Mouse (Mus musculus): ENCODE results near the gene Prcd. TPM values are rescaled to one million over a fixed set of nuclear protein-coding genes. Genes with fewer than 3 reads are reported as not detected.

Gene Prcd
- polyA plus RNA-seq, 1 experiment from 2014 or later = 1.9 TPM

GRCm38 (mm10) chr11:116677711-116678441, 24.5 kb downstream of the Prcd start:
- no peak overlapping the region for H3K4me3 ChIP-seq (ENCODE audit: low read length)
- ATAC-seq = no peak
- 75% methylated on average over 8 of the region's 8 CpGs for WGBS
- no peak overlapping the region for H3K9ac ChIP-seq (ENCODE audit: low read depth, low read length)
- H3K4me2 ChIP-seq (ENCODE audit: low read depth, low read length) = no peak overlapping the region
- peaks cover 26% of the 10 kb centered on the region for H3K36me3 ChIP-seq (ENCODE audit: control insufficient read depth, insufficient read depth, low read length)
- H3K9me3 ChIP-seq (ENCODE audit: control insufficient read depth, low read length) = no peaks in the 10 kb centered on the region
- H3K27ac ChIP-seq (ENCODE audit: low read length) = no peak overlapping the region
- no peaks in the 10 kb centered on the region for H3K27me3 ChIP-seq (replicated peaks; ENCODE audit: control insufficient read depth, insufficient read depth, low read length)
- H3K4me1 ChIP-seq (ENCODE audit: control insufficient read depth, insufficient read depth, low read length) = peaks cover 24% of the 10 kb centered on the region

GRCm38 (mm10) chr11:116679148-116679547, 25.8 kb downstream of the Prcd start:
- H3K9ac ChIP-seq (ENCODE audit: low read depth, low read length) = no peak overlapping the region
- ATAC-seq = no peak
- peaks cover 17% of the 10 kb centered on the region for H3K4me1 ChIP-seq (ENCODE audit: control insufficient read depth, insufficient read depth, low read length)
- peaks cover 21% of the 10 kb centered on the region for H3K36me3 ChIP-seq (ENCODE audit: control insufficient read depth, insufficient read depth, low read length)
- H3K4me2 ChIP-seq (ENCODE audit: low read depth, low read length) = no peak overlapping the region
- no peak overlapping the region for H3K4me3 ChIP-seq (ENCODE audit: low read length)
- WGBS = 90% methylated on average over 6 of the region's 6 CpGs
- H3K27me3 ChIP-seq (replicated peaks; ENCODE audit: control insufficient read depth, insufficient read depth, low read length) = no peaks in the 10 kb centered on the region
- H3K27ac ChIP-seq (ENCODE audit: low read length) = no peak overlapping the region
- H3K9me3 ChIP-seq (ENCODE audit: control insufficient read depth, low read length) = no peaks in the 10 kb centered on the region

GRCm38 (mm10) chr11:116680321-116681091, 27.2 kb downstream of the Prcd start:
- no peak overlapping the region for H3K27ac ChIP-seq (ENCODE audit: low read length)
- 71% methylated on average over 24 of the region's 24 CpGs for WGBS
- H3K4me2 ChIP-seq (ENCODE audit: low read depth, low read length) = no peak overlapping the region
- H3K27me3 ChIP-seq (replicated peaks; ENCODE audit: control insufficient read depth, insufficient read depth, low read length) = no peaks in the 10 kb centered on the region
- peaks cover 19% of the 10 kb centered on the region for H3K36me3 ChIP-seq (ENCODE audit: control insufficient read depth, insufficient read depth, low read length)
- no peak for ATAC-seq
- no peak overlapping the region for H3K4me3 ChIP-seq (ENCODE audit: low read length)
- no peaks in the 10 kb centered on the region for H3K9me3 ChIP-seq (ENCODE audit: control insufficient read depth, low read length)
- no peak overlapping the region for H3K9ac ChIP-seq (ENCODE audit: low read depth, low read length)
- peaks cover 11% of the 10 kb centered on the region for H3K4me1 ChIP-seq (ENCODE audit: control insufficient read depth, insufficient read depth, low read length)

- WGBS = 78% methylated on average over 4 of the region's 4 CpGs
- no peak for ATAC-seq
- H3K9me3 ChIP-seq (ENCODE audit: control insufficient read depth, low read length) = no peaks in the 10 kb centered on the region
- peaks cover 7% of the 10 kb centered on the region for H3K4me1 ChIP-seq (ENCODE audit: control insufficient read depth, insufficient read depth, low read length)
- H3K9ac ChIP-seq (ENCODE audit: low read depth, low read length) = no peak overlapping the region
- H3K4me2 ChIP-seq (ENCODE audit: low read depth, low read length) = no peak overlapping the region
- H3K36me3 ChIP-seq (ENCODE audit: control insufficient read depth, insufficient read depth, low read length) = peaks cover 14% of the 10 kb centered on the region
- H3K4me3 ChIP-seq (ENCODE audit: low read length) = no peak overlapping the region
- no peaks in the 10 kb centered on the region for H3K27me3 ChIP-seq (replicated peaks; ENCODE audit: control insufficient read depth, insufficient read depth, low read length)
- no peak overlapping the region for H3K27ac ChIP-seq (ENCODE audit: low read length)
Measured at GRCm38 (mm10) chr11:116681147-116681546, 27.8 kb downstream of the Prcd start.

GRCm38 (mm10) chr11:116682501-116683144, 29.3 kb downstream of the Prcd start:
- peaks cover 10% of the 10 kb centered on the region; the same call in 1 of the 2 replicates for H3K36me3 ChIP-seq (ENCODE audit: control insufficient read depth, insufficient read depth, low read length)
- H3K9ac ChIP-seq (ENCODE audit: low read depth, low read length) = 0 out of 2 replicates have a peak overlapping the region, but pooled peaks have one; percentile 13
- H3K4me1 ChIP-seq (ENCODE audit: control insufficient read depth, insufficient read depth, low read length) = peaks cover 6% of the 10 kb centered on the region
- H3K27me3 ChIP-seq (replicated peaks; ENCODE audit: control insufficient read depth, insufficient read depth, low read length) = no peaks in the 10 kb centered on the region
- ATAC-seq = peak; percentile 61
- no peaks in the 10 kb centered on the region for H3K9me3 ChIP-seq (ENCODE audit: control insufficient read depth, low read length)
- no peak overlapping the region for H3K4me3 ChIP-seq (ENCODE audit: low read length)
- H3K27ac ChIP-seq (ENCODE audit: low read length) = peak overlapping the region; percentile 77
- H3K4me2 ChIP-seq (ENCODE audit: low read depth, low read length) = no peak overlapping the region
- 60% methylated on average over 14 of the region's 14 CpGs for WGBS

GRCm38 (mm10) chr11:116683777-116684176, 30.4 kb downstream of the Prcd start:
- no peaks in the 10 kb centered on the region for H3K27me3 ChIP-seq (replicated peaks; ENCODE audit: control insufficient read depth, insufficient read depth, low read length)
- no peak overlapping the region for H3K4me3 ChIP-seq (ENCODE audit: low read length)
- no peak overlapping the region for H3K4me2 ChIP-seq (ENCODE audit: low read depth, low read length)
- peak; percentile 51 for ATAC-seq
- H3K4me1 ChIP-seq (ENCODE audit: control insufficient read depth, insufficient read depth, low read length) = peaks cover 6% of the 10 kb centered on the region
- 68% methylated on average over 4 of the region's 4 CpGs for WGBS
- H3K9ac ChIP-seq (ENCODE audit: low read depth, low read length) = no peak overlapping the region
- peak overlapping the region; percentile 43; the same call in 1 of the 2 replicates for H3K27ac ChIP-seq (ENCODE audit: low read length)
- H3K36me3 ChIP-seq (ENCODE audit: control insufficient read depth, insufficient read depth, low read length) = peaks cover 6% of the 10 kb centered on the region; the same call in 1 of the 2 replicates
- no peaks in the 10 kb centered on the region for H3K9me3 ChIP-seq (ENCODE audit: control insufficient read depth, low read length)

GRCm38 (mm10) chr11:116685729-116686128, 32.4 kb downstream of the Prcd start:
- Histone ChIP-seq H3K4me1 (ENCODE audit: control insufficient read depth, insufficient read depth, low read length) (peaks cover 11% of the 10 kb centered on the region), H3K4me3 (ENCODE audit: low read length) (no peak overlapping the region), H3K9me3 (ENCODE audit: control insufficient read depth, low read length) (no peaks in the 10 kb centered on the region), H3K27me3 (replicated peaks; ENCODE audit: control insufficient read depth, insufficient read depth, low read length) (no peaks in the 10 kb centered on the region), H3K4me2 (ENCODE audit: low read depth, low read length) (no peak overlapping the region), H3K36me3 (ENCODE audit: control insufficient read depth, insufficient read depth, low read length) (0 out of 2 replicates have a peak, but pooled peaks cover 3% of the 10 kb centered on the region), H3K9ac (ENCODE audit: low read depth, low read length) (no peak overlapping the region; the same call in 1 of the 2 replicates), H3K27ac (ENCODE audit: low read length) (no peak overlapping the region)
- 65% methylated on average over 9 of the region's 9 CpGs for WGBS
- no peak for ATAC-seq

- no peak overlapping the region for H3K4me2 ChIP-seq (ENCODE audit: low read depth, low read length)
- no peak overlapping the region for H3K9ac ChIP-seq (ENCODE audit: low read depth, low read length)
- 77% methylated on average over 8 of the region's 8 CpGs for WGBS
- no peaks in the 10 kb centered on the region for H3K9me3 ChIP-seq (ENCODE audit: control insufficient read depth, low read length)
- H3K27ac ChIP-seq (ENCODE audit: low read length) = no peak overlapping the region
- ATAC-seq = no peak
- H3K27me3 ChIP-seq (replicated peaks; ENCODE audit: control insufficient read depth, insufficient read depth, low read length) = no peaks in the 10 kb centered on the region
- H3K36me3 ChIP-seq (ENCODE audit: control insufficient read depth, insufficient read depth, low read length) = 0 out of 2 replicates have a peak, but pooled peaks cover 3% of the 10 kb centered on the region
- peaks cover 19% of the 10 kb centered on the region for H3K4me1 ChIP-seq (ENCODE audit: control insufficient read depth, insufficient read depth, low read length)
- no peak overlapping the region for H3K4me3 ChIP-seq (ENCODE audit: low read length)
Measured at GRCm38 (mm10) chr11:116687897-116688296, 34.6 kb downstream of the Prcd start.

- ATAC-seq = no peak
- Histone ChIP-seq H3K36me3 (ENCODE audit: control insufficient read depth, insufficient read depth, low read length) (0 out of 2 replicates have a peak, but pooled peaks cover 3% of the 10 kb centered on the region), H3K4me2 (ENCODE audit: low read depth, low read length) (no peak overlapping the region), H3K27ac (ENCODE audit: low read length) (no peak overlapping the region), H3K4me3 (ENCODE audit: low read length) (no peak overlapping the region), H3K27me3 (replicated peaks; ENCODE audit: control insufficient read depth, insufficient read depth, low read length) (peaks cover 9% of the 10 kb centered on the region; the same call in 1 of the 2 replicates), H3K4me1 (ENCODE audit: control insufficient read depth, insufficient read depth, low read length) (peaks cover 17% of the 10 kb centered on the region), H3K9ac (ENCODE audit: low read depth, low read length) (peak overlapping the region; percentile 10; the same call in 1 of the 2 replicates), H3K9me3 (ENCODE audit: control insufficient read depth, low read length) (no peaks in the 10 kb centered on the region)
- 90% methylated on average over 10 of the region's 10 CpGs for WGBS
Measured at GRCm38 (mm10) chr11:116689622-116690021, 36.3 kb downstream of the Prcd start.
